Mouse (Mus musculus) neural tube, embryonic 10.5 days (tissue): Measurements from ENCODE around the gene Olfr801.

Experiments
- DNase-seq: peaks from one replicate; pipeline ENCODE4 v3.0.0-alpha.2; 2017; ENCODE audit warnings: low spot score; ENCODE audit errors: extremely low spot score

The Olfr801 gene

GRCm38 (mm10) chr10:129673765-129674164 lies at the start of gene Olfr801:
TSS of gene Olfr801 (minus strand) at chr10:129673865.
- no peak for DNase-seq

GRCm38 (mm10) chr10:129702910-129703309 lies 29.2 kb upstream of the Olfr801 start, which contains the start of gene Olfr804:
TSS of gene Olfr804 (plus strand) at chr10:129703210.
- DNase-seq: no peak

GRCm38 (mm10) chr10:129694186-129694585 lies 20.5 kb upstream of the Olfr801 start, which contains the start of gene Olfr803:
TSS of gene Olfr803 (minus strand) at chr10:129694286.
- no peak for DNase-seq

- DNase-seq: no peak
Observed at GRCm38 (mm10) chr10:129688069-129688468, 14.4 kb upstream of the Olfr801 start, which contains the start of gene Olfr802. TSS of gene Olfr802 (minus strand) at chr10:129688169.

- no peak for DNase-seq
Observed at GRCm38 (mm10) chr10:129657394-129657793, 16.3 kb downstream of the Olfr801 start, which contains the start of gene Olfr800. TSS of gene Olfr800 (plus strand) at chr10:129657694.

- no peak for DNase-seq
Observed at GRCm38 (mm10) chr10:129651763-129652162, 21.9 kb downstream of the Olfr801 start.

- DNase-seq: no peak
Observed at GRCm38 (mm10) chr10:129637184-129637583, 36.5 kb downstream of the Olfr801 start, which contains the start of gene Olfr799. TSS of gene Olfr799 (plus strand) at chr10:129637484.

- no peak for DNase-seq
Observed at GRCm38 (mm10) chr10:129627834-129628233, 45.8 kb downstream of the Olfr801 start, which contains the start of gene Olfr798. TSS of gene Olfr798 (minus strand) at chr10:129627934.

GRCm38 (mm10) chr10:129623251-129623650 lies 50.4 kb downstream of the Olfr801 start:
- no peak for DNase-seq

- DNase-seq: no peak
Observed at GRCm38 (mm10) chr10:129621724-129622123, 51.9 kb downstream of the Olfr801 start.
